Mouse (Mus musculus) limb, embryonic 15.5 days (tissue): ENCODE results near the gene Hist2h3c1. TPM values are rescaled to one million over a fixed set of nuclear protein-coding genes. Genes with fewer than 3 reads are reported as not detected.
"Not testable (repeated sequence)": the region's sequence is repeated elsewhere in the genome, so short reads cannot be mapped to it uniquely, and the experiment has no call there.

Experiments used
- ATAC-seq: fragments of 200-750 bp; cut with Nextera tagmentation; 2 replicates; pipeline ENCODE4 v1.8.0; 2017; ENCODE audit warnings: low read depth, moderate TSS enrichment; ENCODE audit not compliant: insufficient number of reproducible peaks, low FRiP score, low TSS enrichment
- H3K27ac ChIP-seq: fragments of 300-500 bp; sonication (generic); 2 replicates; pipeline ENCODE4 v1.5.1; 2015; ENCODE audit warnings: moderate library complexity, mild to moderate bottlenecking, inconsistent platforms
- H3K27me3 ChIP-seq: fragments of 300-500 bp; sonication (generic); 2 replicates; pipeline ENCODE4 v1.6.1; 2015; ENCODE audit warnings: inconsistent platforms
- H3K36me3 ChIP-seq: fragments of 300-500 bp; sonication (generic); 2 replicates; pipeline ENCODE4 v1.6.1; 2015; ENCODE audit warnings: inconsistent platforms
- H3K4me1 ChIP-seq: fragments of 300-500 bp; sonication (generic); 2 replicates; pipeline ENCODE4 v1.6.1; 2015; ENCODE audit warnings: inconsistent platforms
- H3K4me2 ChIP-seq: fragments of 300-500 bp; sonication (generic); 2 replicates; pipeline ENCODE4 v1.6.1; 2015; ENCODE audit warnings: mild to moderate bottlenecking, inconsistent platforms
- H3K4me3 ChIP-seq: fragments of 300-500 bp; sonication (generic); 2 replicates; pipeline ENCODE4 v1.5.1; 2015; ENCODE audit warnings: mild to moderate bottlenecking, inconsistent platforms
- H3K9ac ChIP-seq: fragments of 300-500 bp; sonication (generic); 2 replicates; pipeline ENCODE4 v1.6.1; 2015; ENCODE audit warnings: inconsistent platforms
- H3K9me3 ChIP-seq: fragments of 300-500 bp; sonication (generic); 2 replicates; pipeline ENCODE4 v1.6.1; 2016; ENCODE audit warnings: inconsistent platforms
- WGBS: fragments of 180-500 bp; shearing (Covaris S2); methylation state at CpG from one replicate; pipeline ENCODE4 v1.1.7; 2015; 5-methylcytosine and 5-hydroxymethylcytosine counted together
- polyA plus RNA-seq: library from polyadenylated mRNA; unstranded; fragments of >200 nt; fragmentation: Nextera tagmentation; extraction: Ambion mirVana; gene quantifications from 2 replicates; pipeline ENCODE4 v1.2.1, GENCODE M21; 2015

Gene Hist2h3c1
- polyA plus RNA-seq, result 0.13 and 0.60 TPM in 2 replicates

DNA sequence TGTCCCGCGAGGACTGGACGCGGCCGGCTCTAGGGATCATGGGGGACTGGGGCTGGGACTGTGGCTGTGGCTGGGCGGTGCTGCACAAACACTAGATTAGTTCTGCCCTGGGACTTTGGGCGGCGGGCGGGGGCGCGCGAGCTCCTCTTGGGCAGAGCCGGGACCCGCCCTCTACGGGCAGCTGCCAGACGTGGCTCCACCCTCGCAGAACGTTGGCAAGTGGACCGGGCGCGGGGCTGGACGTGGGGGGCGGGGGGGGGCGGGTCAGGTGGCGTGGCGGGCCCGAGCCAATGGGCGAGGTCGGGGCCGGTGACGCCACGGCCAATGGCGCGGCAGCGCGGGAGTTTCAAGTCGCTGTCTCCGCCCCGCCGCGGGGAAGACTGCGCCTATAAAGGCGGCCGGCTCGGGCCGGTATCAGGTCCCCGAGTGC is at the start of gene Hist2h3c1:
Gene Hist2h3c1 (plus strand): TSS at position 259 of the 430 bp plus-strand sequence.
- peak; percentile 91 for ATAC-seq
- peak within 1 kb of the TSS; percentile 38 for H3K4me3 ChIP-seq
- H3K9ac ChIP-seq, result peak within 1 kb of the TSS; percentile 29; the same call in 1 of the 2 replicates
- H3K27me3 ChIP-seq, H3K9me3 ChIP-seq, H3K36me3 ChIP-seq: not testable (repeated sequence)
- peak within 1 kb of the TSS; percentile 75 for H3K27ac ChIP-seq
- WGBS, result 0% methylated on average over 3 of the region's 47 CpGs
- peak within 1 kb of the TSS; percentile 37 for H3K4me2 ChIP-seq
- H3K4me1 ChIP-seq, result peaks cover 19% of the 10 kb centered on the region

- H3K4me1 ChIP-seq, result peaks cover 15% of the 10 kb centered on the region
- WGBS, result 0% methylated on average over 50 of the region's 50 CpGs
- H3K4me2 ChIP-seq, result peak overlapping the region; percentile 98
- ATAC-seq, result peak; percentile 90
- no peaks in the 10 kb centered on the region for H3K9me3 ChIP-seq
- H3K27ac ChIP-seq, result peak overlapping the region; percentile 97
- peak overlapping the region; percentile 67 for H3K4me3 ChIP-seq
- peak overlapping the region; percentile 70 for H3K9ac ChIP-seq
- no peaks in the 10 kb centered on the region for H3K27me3 ChIP-seq
- H3K36me3 ChIP-seq, result no peaks in the 10 kb centered on the region
Measured at GRCm38 (mm10) chr3:96197129-96197749, 49.2 kb upstream of the Hist2h3c1 start.

DNA sequence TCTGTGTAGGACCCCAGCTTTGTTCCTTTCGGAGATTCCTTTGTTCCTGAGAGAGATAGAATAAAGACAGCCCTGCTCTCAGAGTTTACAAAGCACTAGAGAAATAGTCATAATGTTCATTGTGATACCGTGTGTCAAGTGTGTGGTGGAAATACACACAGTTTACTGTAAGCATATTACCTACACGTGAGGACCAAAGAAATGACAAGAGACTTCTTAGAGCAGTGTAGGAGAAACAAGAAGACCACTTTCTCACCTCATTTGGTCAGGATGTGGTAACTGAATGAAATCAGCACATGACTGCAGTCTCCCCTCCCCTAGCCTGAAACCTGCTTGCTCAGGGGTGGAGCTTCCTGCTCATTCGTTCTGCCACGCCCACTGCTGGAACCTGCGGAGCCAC is 48.3 kb upstream of the Hist2h3c1 start:
- Histone ChIP-seq H3K4me1 (peaks cover 15% of the 10 kb centered on the region), H3K36me3 (no peaks in the 10 kb centered on the region), H3K9me3 (no peaks in the 10 kb centered on the region), H3K4me2 (peak overlapping the region; percentile 98), H3K27ac (peak overlapping the region; percentile 28; the same call in 1 of the 2 replicates), H3K9ac (0 out of 2 replicates have a peak overlapping the region, but pooled peaks have one; percentile 1), H3K4me3 (peak overlapping the region; percentile 67), H3K27me3 (no peaks in the 10 kb centered on the region)
- no peak for ATAC-seq
- 5% methylated on average over 6 of the region's 6 CpGs for WGBS

GRCm38 (mm10) chr3:96198601-96199251 is 47.8 kb upstream of the Hist2h3c1 start:
- H3K9ac ChIP-seq, ATAC-seq, H3K36me3 ChIP-seq, H3K9me3 ChIP-seq, H3K27me3 ChIP-seq, H3K4me2 ChIP-seq, H3K27ac ChIP-seq: not testable (repeated sequence)
- 25% methylated on average over 8 of the region's 8 CpGs for WGBS
- peak overlapping the region; percentile 67; the same call in 1 of the 2 replicates for H3K4me3 ChIP-seq
- H3K4me1 ChIP-seq, result peaks cover 15% of the 10 kb centered on the region

DNA sequence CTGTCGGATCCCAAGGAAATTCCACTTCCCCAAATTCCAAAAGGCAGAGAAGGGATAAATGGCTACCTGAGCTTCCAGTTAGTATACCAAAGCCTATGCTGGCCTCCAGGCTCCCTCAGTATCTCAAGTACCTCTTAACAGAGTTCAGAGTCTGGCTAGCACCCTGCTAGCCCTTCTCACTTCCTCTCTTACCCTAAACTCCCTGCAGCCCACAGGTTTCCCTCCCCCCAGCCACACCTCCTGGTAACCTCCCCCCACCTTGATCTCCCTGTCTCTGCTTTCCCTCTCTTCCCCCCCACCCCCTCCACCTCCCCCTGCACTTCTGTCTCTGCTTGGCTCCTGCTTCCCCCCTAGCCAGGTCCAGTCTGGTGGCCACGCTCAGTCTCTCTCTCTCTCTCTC is 46.8 kb upstream of the Hist2h3c1 start:
- Histone ChIP-seq H3K27me3 (no peaks in the 10 kb centered on the region), H3K4me3 (no peak overlapping the region), H3K36me3 (no peaks in the 10 kb centered on the region), H3K9me3 (no peaks in the 10 kb centered on the region), H3K4me1 (peaks cover 15% of the 10 kb centered on the region), H3K27ac (no peak overlapping the region), H3K9ac (no peak overlapping the region), H3K4me2 (no peak overlapping the region)
- WGBS, result 52% methylated on average over 2 of the region's 2 CpGs
- ATAC-seq, result no peak

DNA sequence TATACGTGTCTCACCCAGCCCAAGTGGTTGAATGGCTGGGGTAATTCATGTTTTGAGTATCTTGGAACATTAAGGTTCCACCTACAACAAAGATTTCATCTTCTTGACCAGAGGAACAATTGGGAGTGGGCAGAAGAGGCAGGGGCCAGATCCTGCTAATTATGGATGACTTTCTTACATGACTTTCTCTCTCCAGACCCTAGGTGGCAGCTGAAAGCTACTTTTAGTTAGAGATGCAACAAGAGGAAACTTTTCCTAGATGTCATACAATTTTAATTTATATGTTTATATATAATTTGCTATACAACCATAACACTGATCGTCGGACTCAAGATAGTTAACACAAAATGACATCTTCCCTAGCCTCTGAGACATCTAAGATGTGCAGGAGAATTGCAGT is 38.7 kb upstream of the Hist2h3c1 start:
- Histone ChIP-seq H3K9me3 (no peaks in the 10 kb centered on the region), H3K27me3 (no peaks in the 10 kb centered on the region), H3K27ac (no peak overlapping the region), H3K9ac (no peak overlapping the region), H3K4me3 (no peak overlapping the region), H3K4me1 (no peaks in the 10 kb centered on the region), H3K4me2 (no peak overlapping the region), H3K36me3 (no peaks in the 10 kb centered on the region)
- WGBS, result 75% methylated on average over 3 of the region's 3 CpGs
- no peak for ATAC-seq

DNA sequence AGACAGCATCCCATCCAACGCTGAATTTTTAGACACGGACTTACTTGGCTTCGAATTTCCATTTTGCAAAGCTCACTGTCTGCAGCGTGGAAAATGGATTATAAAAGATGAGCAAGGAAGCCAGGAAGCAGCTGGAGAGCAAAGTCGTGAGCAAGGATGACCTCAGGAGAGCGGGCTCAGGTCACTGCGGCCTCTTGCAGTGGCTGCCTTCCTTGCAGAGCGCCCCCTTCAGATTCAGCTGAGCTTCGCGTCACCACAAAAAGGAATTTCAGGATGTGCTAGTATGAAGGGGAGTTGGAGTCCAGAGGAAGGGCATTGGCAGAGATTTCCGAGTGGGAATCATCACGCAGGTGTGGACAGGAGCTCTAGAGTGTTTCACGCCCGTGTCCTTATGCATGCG is 37.2 kb upstream of the Hist2h3c1 start:
- no peaks in the 10 kb centered on the region for H3K9me3 ChIP-seq
- H3K9ac ChIP-seq, result no peak overlapping the region
- ATAC-seq, result no peak
- 27% methylated on average over 15 of the region's 15 CpGs for WGBS
- H3K4me3 ChIP-seq, result no peak overlapping the region
- no peaks in the 10 kb centered on the region for H3K36me3 ChIP-seq
- no peak overlapping the region for H3K4me2 ChIP-seq
- H3K4me1 ChIP-seq, result no peaks in the 10 kb centered on the region
- no peak overlapping the region for H3K27ac ChIP-seq
- no peaks in the 10 kb centered on the region for H3K27me3 ChIP-seq

- Histone ChIP-seq H3K4me3 (peak overlapping the region; percentile 57), H3K27me3 (no peaks in the 10 kb centered on the region), H3K4me2 (peak overlapping the region; percentile 75), H3K4me1 (peaks cover 16% of the 10 kb centered on the region), H3K9me3 (no peaks in the 10 kb centered on the region), H3K36me3 (no peaks in the 10 kb centered on the region), H3K27ac (peak overlapping the region; percentile 99), H3K9ac (peak overlapping the region; percentile 48)
- under 1% methylated on average over 12 of the region's 12 CpGs for WGBS
- 0 out of 2 replicates have a peak, but pooled peaks have one; percentile 10 for ATAC-seq
Measured at GRCm38 (mm10) chr3:96219191-96219641, 27.3 kb upstream of the Hist2h3c1 start.

DNA sequence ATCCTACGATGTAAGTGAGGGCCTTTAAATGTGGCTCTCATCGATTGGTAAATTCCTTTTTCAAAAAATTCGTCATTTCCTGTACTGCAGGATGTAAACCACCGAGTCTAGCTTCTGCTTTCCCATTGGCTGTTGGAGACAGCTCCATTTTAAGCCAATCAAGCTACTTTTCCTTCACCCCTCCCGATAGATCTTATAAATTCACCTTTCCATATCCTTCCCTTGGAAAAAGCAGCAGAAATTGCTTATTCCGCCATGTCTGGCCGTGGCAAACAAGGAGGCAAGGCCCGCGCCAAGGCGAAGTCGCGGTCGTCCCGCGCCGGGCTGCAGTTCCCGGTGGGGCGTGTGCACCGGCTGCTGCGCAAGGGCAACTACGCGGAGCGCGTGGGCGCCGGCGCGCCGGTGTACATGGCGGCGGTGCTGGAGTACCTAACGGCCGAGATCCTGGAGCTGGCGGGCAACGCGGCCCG is 26.8 kb upstream of the Hist2h3c1 start, which contains the start of the genes Bola1 and Hist2h2ab:
Gene Bola1 (minus strand): TSS at position 49 of the 470 bp plus-strand sequence.
Gene Hist2h2ab (plus strand): TSS at position 205 of the 470 bp plus-strand sequence.
- WGBS, result under 1% methylated on average over 35 of the region's 37 CpGs
- H3K36me3 ChIP-seq, result no peaks in the 10 kb centered on the region
- H3K4me2 ChIP-seq, result peak within 1 kb of the TSS; percentile 75
- peaks cover 16% of the 10 kb centered on the region for H3K4me1 ChIP-seq
- H3K9ac ChIP-seq, result peak within 1 kb of the TSS; percentile 74
- no peaks in the 10 kb centered on the region for H3K9me3 ChIP-seq
- peak within 1 kb of the TSS; percentile 57 for H3K4me3 ChIP-seq
- no peaks in the 10 kb centered on the region for H3K27me3 ChIP-seq
- peak within 1 kb of the TSS; percentile 99 for H3K27ac ChIP-seq
- ATAC-seq, result peak; percentile 90

DNA sequence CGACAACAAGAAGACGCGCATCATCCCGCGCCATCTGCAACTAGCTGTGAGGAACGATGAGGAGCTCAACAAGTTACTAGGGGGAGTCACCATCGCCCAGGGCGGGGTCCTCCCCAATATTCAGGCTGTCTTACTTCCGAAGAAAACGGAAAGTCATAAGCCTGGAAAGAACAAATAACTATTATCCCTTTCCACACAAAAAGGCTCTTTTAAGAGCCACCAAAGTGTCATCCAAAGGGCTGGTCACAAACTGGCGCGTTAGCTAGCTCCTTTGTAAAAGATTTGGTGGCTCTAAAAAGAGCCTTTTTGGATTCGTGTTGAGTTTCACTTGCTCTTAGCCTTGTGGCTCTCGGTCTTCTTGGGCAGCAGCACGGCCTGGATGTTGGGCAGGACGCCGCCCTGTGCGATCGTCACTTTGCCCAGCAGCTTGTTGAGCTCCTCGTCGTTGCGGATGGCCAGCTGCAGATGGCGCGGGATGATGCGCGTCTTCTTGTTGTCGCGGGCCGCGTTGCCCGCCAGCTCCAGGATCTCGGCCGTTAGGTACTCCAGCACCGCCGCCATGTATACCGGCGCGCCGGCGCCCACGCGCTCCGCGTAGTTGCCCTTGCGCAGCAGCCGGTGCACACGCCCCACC is 26.2 kb upstream of the Hist2h3c1 start:
- ATAC-seq, H3K9me3 ChIP-seq, H3K36me3 ChIP-seq, H3K27me3 ChIP-seq: not testable (repeated sequence)
- WGBS, result under 1% methylated on average over 36 of the region's 47 CpGs
- peak overlapping the region; percentile 75 for H3K4me2 ChIP-seq
- H3K9ac ChIP-seq, result peak overlapping the region; percentile 74
- H3K27ac ChIP-seq, result peak overlapping the region; percentile 99
- H3K4me1 ChIP-seq, result peaks cover 16% of the 10 kb centered on the region
- H3K4me3 ChIP-seq, result peak overlapping the region; percentile 57

- Histone ChIP-seq H3K9me3 (no peaks in the 10 kb centered on the region), H3K4me2 (peak within 1 kb of the TSS; percentile 75), H3K9ac (peak within 1 kb of the TSS; percentile 74), H3K27ac (peak within 1 kb of the TSS; percentile 99), H3K4me1 (peaks cover 16% of the 10 kb centered on the region), H3K27me3 (no peaks in the 10 kb centered on the region), H3K4me3 (peak within 1 kb of the TSS; percentile 57), H3K36me3 (no peaks in the 10 kb centered on the region)
- under 1% methylated on average over 43 of the region's 43 CpGs for WGBS
- peak; percentile 87 for ATAC-seq
Measured at GRCm38 (mm10) chr3:96220765-96221639, 25.5 kb upstream of the Hist2h3c1 start, which contains the start of the genes Hist2h2ac and Hist2h2be. TSS of gene Hist2h2ac (minus strand) at chr3:96220880. TSS of gene Hist2h2be (plus strand) at chr3:96221119.
